Mouse (Mus musculus): ENCODE results near the gene Tnfrsf1a. TPM values are rescaled to one million over a fixed set of nuclear protein-coding genes. Genes with fewer than 3 reads are reported as not detected.

Tnfrsf1a gene
- polyA plus RNA-seq, 1 experiment = 11.8 TPM

DNA sequence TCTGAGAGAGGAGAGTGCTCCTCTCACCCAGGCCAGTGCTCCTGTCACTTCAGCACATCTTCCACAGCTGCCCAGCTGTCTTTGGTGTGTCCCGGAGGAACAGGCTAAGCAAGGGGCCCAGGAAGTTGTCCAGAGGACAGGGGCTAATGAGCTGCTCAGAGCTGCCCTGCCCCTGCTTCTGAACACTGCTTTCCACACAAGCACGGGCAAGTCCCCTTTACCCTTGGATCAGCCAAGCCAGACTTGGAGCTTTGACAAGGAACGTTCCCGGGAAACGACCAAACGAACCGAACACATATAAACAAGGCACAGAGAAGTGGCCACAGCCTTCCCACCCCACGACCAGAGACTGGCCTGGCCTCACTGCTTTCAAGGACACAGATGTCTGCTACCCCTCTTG, 5.1 kb upstream of the Tnfrsf1a start:
- DNase-seq = no peak
- 17% methylated on average over 8 of the region's 8 CpGs for WGBS
- Histone ChIP-seq H3K4me3 (replicated peaks; ENCODE audit: insufficient read depth, low read depth, low read length) (no peak overlapping the region), H3K4me1 (ENCODE audit: control insufficient read depth, insufficient read depth, low read length) (no peaks in the 10 kb centered on the region), H3K27ac (ENCODE audit: insufficient read depth, low read length) (no peak overlapping the region), H3K27me3 (ENCODE audit: control insufficient read depth, insufficient read depth, low read length) (no peaks in the 10 kb centered on the region; the same call in 1 of the 2 replicates)
- TF ChIP-seq POLR2A (IDR thresholded peaks at IDR 0.05; ENCODE audit: borderline replicate concordance, insufficient read depth, low read length) (no peak), CTCF (IDR thresholded peaks at IDR 0.05; ENCODE audit: borderline replicate concordance, insufficient read depth, low read depth, low read length) (no peak)

DNA sequence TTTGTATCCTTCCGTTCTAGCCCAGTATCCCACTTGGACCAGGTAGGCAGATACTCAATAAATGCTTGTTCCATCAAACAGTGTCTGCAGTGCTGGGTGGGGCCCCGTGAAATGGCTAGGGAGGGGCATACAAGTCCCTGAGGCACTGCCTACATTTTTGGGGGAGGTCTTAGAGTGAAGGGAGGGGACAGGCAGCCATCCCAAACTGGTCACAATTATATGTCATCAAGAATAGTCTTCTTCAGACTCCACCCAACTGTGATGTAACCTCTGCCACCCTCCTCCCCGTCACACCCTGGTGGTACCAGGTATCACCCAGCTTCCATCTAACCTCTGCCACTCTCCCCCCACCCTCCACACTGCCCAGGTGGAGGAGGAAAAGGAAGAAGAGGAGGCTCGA, 4.3 kb upstream of the Tnfrsf1a start:
- DNase-seq = no peak
- Histone ChIP-seq H3K27ac (ENCODE audit: insufficient read depth, low read length) (no peak overlapping the region), H3K4me1 (ENCODE audit: control insufficient read depth, insufficient read depth, low read length) (no peaks in the 10 kb centered on the region), H3K27me3 (ENCODE audit: control insufficient read depth, insufficient read depth, low read length) (no peaks in the 10 kb centered on the region; the same call in 1 of the 2 replicates), H3K4me3 (replicated peaks; ENCODE audit: insufficient read depth, low read depth, low read length) (no peak overlapping the region)
- 71% methylated on average over 4 of the region's 4 CpGs for WGBS
- TF ChIP-seq POLR2A (IDR thresholded peaks at IDR 0.05; ENCODE audit: borderline replicate concordance, insufficient read depth, low read length) (no peak), CTCF (IDR thresholded peaks at IDR 0.05; ENCODE audit: borderline replicate concordance, insufficient read depth, low read depth, low read length) (no peak)

DNA sequence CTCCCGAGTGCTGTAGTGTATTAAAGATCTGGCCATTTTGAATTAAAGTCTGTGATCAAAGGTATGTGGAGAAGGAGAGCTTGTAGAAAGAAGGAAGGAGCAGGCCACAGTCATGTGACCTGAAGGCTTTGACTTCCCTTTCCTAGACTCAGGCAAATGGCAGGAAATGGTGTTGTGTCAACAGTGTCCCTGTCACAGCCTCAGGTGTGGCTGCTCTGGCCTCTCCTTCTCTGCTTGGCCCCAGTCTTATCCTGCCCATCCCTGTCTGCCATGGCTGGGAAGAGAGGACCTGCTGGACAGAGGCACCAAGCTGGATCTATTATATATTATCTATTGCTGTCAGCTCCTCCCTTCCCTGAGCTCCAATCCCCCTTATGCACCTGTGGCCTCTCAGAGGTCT, 3.5 kb upstream of the Tnfrsf1a start:
- TF ChIP-seq CTCF (IDR thresholded peaks at IDR 0.05; ENCODE audit: borderline replicate concordance, insufficient read depth, low read depth, low read length) (no peak), POLR2A (IDR thresholded peaks at IDR 0.05; ENCODE audit: borderline replicate concordance, insufficient read depth, low read length) (no peak)
- no peaks in the 10 kb centered on the region; the same call in 1 of the 2 replicates for H3K27me3 ChIP-seq (ENCODE audit: control insufficient read depth, insufficient read depth, low read length)
- 83% methylated on average over 1 of the region's 1 CpGs for WGBS

DNA sequence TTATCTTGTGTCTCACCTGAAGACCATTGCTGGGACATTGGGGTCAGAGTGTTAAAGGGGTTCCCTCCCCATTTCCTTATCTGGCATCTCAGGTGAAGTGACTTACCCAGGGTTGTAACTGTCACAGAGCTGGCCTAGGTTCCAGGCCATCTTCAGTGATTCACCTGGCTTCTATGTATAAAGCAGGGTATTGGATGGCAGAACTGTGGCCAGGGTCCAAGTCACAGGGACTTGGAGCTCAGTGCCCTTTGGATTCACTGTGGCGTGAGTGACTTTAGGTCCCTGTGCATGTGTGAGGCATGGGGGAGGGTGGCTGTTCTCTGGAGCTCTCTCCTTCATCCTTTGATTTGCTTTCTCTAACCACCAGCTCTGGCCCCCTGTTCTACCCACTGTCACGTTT, 3.1 kb upstream of the Tnfrsf1a start:
- WGBS = 74% methylated on average over 2 of the region's 2 CpGs

More for the DNA sequence above, 3.5 kb upstream of the Tnfrsf1a start:
- Histone ChIP-seq H3K4me1 (ENCODE audit: control insufficient read depth, insufficient read depth, low read length) (no peaks in the 10 kb centered on the region), H3K4me3 (replicated peaks; ENCODE audit: insufficient read depth, low read depth, low read length) (no peak overlapping the region), H3K27ac (ENCODE audit: insufficient read depth, low read length) (no peak overlapping the region)
- no peak for DNase-seq

DNA sequence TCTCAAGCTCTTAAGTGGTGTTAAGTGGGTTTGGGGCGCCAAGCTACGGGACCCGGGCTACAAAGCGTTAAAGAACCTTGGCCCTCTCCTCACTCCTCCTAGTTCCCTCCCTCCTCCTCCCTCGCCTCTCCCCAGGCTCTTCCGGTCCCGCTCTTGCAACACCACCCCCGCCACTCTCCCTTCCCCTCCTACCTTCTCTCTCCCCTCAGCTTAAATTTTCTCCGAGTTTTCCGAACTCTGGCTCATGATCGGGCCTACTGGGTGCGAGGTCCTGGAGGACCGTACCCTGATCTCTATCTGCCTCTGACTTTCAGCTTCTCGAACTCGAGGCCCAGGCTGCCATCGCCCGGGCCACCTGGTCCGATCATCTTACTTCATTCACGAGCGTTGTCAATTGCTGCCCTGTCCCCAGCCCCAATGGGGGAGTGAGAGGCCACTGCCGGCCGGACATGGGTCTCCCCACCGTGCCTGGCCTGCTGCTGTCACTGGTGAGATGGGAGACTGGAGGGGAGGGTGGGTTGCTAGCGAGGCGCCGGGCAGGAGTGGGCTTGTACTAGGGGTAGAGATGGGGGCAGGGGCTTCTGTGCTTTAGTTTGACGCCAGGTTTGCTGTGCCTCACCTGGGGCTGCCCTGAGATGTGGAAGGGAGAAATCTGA, 541 bp downstream of the Tnfrsf1a start:
- H3K27me3 ChIP-seq (ENCODE audit: control insufficient read depth, insufficient read depth, low read length) = no peaks in the 10 kb centered on the region; the same call in 1 of the 2 replicates
- no peak for DNase-seq
- peaks cover under 1% of the 10 kb centered on the region; the same call in 1 of the 2 replicates for H3K4me1 ChIP-seq (ENCODE audit: control insufficient read depth, insufficient read depth, low read length)
- no peak for TF ChIP-seq CTCF (IDR thresholded peaks at IDR 0.05; ENCODE audit: borderline replicate concordance, insufficient read depth, low read depth, low read length)
- no peak for TF ChIP-seq POLR2A (IDR thresholded peaks at IDR 0.05; ENCODE audit: borderline replicate concordance, insufficient read depth, low read length)
- no peak overlapping the region for H3K27ac ChIP-seq (ENCODE audit: insufficient read depth, low read length)
- WGBS = 5% methylated on average over 27 of the region's 27 CpGs
- peak overlapping the region; percentile 15 for H3K4me3 ChIP-seq (replicated peaks; ENCODE audit: insufficient read depth, low read depth, low read length)

More for the DNA sequence above, 3.1 kb upstream of the Tnfrsf1a start:
- H3K27me3 ChIP-seq (ENCODE audit: control insufficient read depth, insufficient read depth, low read length) = no peaks in the 10 kb centered on the region; the same call in 1 of the 2 replicates
- H3K4me3 ChIP-seq (replicated peaks; ENCODE audit: insufficient read depth, low read depth, low read length) = no peak overlapping the region
- H3K4me1 ChIP-seq (ENCODE audit: control insufficient read depth, insufficient read depth, low read length) = no peaks in the 10 kb centered on the region
- TF ChIP-seq POLR2A (IDR thresholded peaks at IDR 0.05; ENCODE audit: borderline replicate concordance, insufficient read depth, low read length) = no peak
- TF ChIP-seq CTCF (IDR thresholded peaks at IDR 0.05; ENCODE audit: borderline replicate concordance, insufficient read depth, low read depth, low read length) = no peak
- no peak for DNase-seq
- H3K27ac ChIP-seq (ENCODE audit: insufficient read depth, low read length) = no peak overlapping the region

DNA sequence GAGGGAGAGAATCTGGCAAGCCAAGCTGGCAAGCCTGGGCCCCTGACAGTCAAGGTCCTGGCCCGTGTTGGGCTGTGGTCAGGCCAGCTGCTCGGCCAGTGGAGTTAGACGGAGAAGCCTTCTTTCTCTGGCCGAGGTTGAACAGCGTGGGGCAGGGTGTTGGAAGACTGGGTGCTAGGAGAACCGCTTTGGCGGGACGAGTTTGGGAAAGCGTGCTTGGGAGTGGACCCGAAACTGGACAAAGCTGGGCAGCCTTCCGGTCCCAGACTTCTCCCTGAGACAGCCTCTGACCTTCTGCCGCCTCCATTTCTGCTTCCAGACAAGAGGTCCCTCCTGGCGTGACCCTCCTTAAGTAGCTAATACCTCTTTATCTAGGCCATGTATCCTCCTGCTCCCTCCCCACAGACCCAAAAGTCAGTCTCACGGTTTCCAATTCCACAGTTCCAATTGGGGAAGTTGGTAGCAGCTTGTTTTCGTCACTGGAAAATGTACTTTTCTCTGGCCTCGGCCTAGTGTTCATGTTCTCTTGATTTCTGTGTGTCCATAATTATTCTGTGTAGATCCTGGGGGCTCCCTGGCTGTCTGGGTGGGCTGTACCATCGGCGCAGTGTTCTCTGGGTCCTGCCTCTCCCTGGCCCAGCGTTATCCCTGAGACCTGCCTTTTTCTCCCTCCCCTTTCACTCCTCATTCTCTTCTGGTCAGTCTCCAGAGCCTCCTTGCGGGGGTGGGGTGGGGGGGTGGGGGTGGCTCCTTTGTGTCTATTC, 1.3 kb downstream of the Tnfrsf1a start:
- TF ChIP-seq POLR2A (IDR thresholded peaks at IDR 0.05; ENCODE audit: borderline replicate concordance, insufficient read depth, low read length) (no peak), CTCF (IDR thresholded peaks at IDR 0.05; ENCODE audit: borderline replicate concordance, insufficient read depth, low read depth, low read length) (no peak)
- Histone ChIP-seq H3K4me1 (ENCODE audit: control insufficient read depth, insufficient read depth, low read length) (peaks cover 7% of the 10 kb centered on the region), H3K27ac (ENCODE audit: insufficient read depth, low read length) (no peak overlapping the region), H3K27me3 (ENCODE audit: control insufficient read depth, insufficient read depth, low read length) (no peaks in the 10 kb centered on the region; the same call in 1 of the 2 replicates), H3K4me3 (replicated peaks; ENCODE audit: insufficient read depth, low read depth, low read length) (no peak overlapping the region)
- WGBS = 45% methylated on average over 20 of the region's 20 CpGs
- no peak for DNase-seq

DNA sequence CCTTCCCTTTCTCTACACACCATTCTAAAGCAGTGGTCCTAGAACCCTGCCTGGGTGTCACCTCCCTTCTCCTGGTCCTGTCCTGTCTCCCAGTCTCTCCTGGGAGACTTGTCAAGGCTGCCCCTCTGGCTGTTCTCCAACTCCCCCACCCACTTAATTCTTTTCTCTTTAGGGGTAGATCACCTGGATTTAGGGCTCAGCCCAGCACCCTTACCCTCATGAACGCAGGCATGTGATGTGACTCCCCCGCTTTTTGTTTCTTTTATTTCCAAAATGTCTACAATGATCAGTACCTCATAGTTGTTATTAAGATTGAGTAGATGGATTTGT, 1.8 kb downstream of the Tnfrsf1a start:
- H3K27me3 ChIP-seq (ENCODE audit: control insufficient read depth, insufficient read depth, low read length) = no peaks in the 10 kb centered on the region; the same call in 1 of the 2 replicates
- H3K4me3 ChIP-seq (replicated peaks; ENCODE audit: insufficient read depth, low read depth, low read length) = no peak overlapping the region
- peaks cover 7% of the 10 kb centered on the region for H3K4me1 ChIP-seq (ENCODE audit: control insufficient read depth, insufficient read depth, low read length)
- 100% methylated on average over 2 of the region's 2 CpGs for WGBS
- DNase-seq = no peak
- TF ChIP-seq CTCF (IDR thresholded peaks at IDR 0.05; ENCODE audit: borderline replicate concordance, insufficient read depth, low read depth, low read length) = no peak
- TF ChIP-seq POLR2A (IDR thresholded peaks at IDR 0.05; ENCODE audit: borderline replicate concordance, insufficient read depth, low read length) = no peak
- no peak overlapping the region for H3K27ac ChIP-seq (ENCODE audit: insufficient read depth, low read length)
